Mouse (Mus musculus): ENCODE measurements at regions not wholly inside any gene's neighbourhood (a gene's known extent, or its start where the extent isn't known, plus 50 kb on each side); places are given as distances from the start of the nearest gene placed in this dataset.

DNA sequence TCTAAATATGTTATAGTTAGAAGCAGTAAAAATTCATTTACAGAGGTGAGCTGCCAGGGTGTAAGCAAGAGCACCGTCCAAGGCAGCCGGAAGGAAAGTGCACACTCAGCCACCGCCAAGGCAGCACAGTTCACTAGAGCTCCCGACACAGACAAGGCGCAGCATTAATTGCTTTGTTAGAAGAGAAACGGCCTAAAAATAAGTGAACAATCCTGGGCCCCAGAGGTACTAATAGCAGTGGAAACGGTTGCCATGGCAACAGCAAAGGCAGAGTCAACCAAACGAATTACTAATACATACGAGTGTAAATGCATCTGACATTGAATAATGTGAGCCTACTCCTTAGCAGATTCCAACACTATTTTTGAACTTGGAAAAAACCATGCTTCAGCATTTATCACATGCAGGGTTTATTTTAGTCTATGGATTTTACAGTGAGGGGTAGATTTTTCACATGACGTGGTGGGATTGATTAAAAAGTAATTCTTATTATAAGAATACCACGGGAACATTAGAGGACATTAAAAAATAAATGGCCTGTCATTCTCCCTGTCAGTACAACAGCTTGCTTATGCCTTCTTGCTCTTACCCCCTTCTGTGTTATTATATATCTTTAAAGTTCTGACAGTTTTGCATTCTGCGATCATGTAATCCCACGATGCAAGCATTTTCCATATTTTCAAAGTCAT is 62.5 kb downstream of the Cavin4 start:
- DNase-seq (ENCODE audit: low read depth, low spot score) = peak; percentile 78

DNA sequence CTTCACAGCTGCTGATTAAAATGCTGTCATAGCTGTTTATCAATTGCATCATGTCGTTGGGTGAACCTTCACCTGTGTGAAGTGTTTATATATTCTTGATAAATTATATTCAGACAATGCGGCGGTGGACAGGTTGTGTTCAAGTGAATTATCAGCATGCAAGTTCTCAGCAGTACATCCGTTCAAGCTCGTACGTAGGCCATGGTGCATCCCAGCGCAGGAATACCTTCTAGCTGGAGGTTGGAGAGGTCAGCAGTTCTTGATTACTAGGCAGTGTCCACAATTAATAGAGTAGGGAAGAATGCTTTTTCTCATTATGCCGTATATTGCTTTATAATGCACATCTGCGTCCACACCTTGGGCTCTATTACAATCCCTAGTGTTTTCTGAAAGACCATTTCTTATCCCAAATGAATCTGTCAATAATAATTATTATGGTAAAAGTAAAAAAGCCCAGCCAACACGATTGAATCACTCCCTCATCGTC is 63.1 kb downstream of the Cavin4 start:
- DNase-seq (ENCODE audit: low read depth, low spot score) = no peak

DNA sequence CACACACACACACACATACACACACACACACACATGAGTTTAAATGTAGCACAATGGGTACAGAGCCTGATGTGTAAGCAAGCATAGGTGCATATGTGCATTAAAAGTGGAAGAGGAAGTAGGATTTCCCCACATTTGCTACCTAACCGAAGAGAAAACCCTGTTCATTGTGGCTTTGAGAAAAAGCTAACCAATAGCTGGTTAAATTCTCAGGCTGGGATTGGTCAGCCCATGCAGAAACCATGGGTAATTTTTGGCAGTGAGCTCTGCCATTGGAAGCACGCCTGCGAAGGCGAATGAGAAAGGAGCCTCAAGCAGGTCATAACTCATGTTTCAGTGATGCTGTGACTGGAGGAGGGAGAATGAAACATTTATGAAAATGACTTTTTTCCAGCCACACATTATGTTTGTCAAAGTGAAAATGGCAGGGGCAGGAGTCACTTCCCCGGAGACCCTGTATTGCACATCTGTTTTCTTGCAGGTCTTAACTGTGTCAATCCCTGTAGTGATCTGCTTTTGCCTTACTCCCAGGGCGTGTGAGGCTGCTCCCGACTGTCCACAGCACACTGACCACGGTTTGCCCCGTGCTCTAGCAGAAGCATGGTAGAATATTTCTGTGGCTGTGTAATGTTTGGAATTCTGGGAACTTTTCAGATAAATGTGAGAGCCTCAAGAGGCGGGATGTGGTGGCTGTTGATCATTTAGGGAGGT is 71.7 kb downstream of the Cavin4 start:
- no peak for DNase-seq (ENCODE audit: low read depth, low spot score)

DNA sequence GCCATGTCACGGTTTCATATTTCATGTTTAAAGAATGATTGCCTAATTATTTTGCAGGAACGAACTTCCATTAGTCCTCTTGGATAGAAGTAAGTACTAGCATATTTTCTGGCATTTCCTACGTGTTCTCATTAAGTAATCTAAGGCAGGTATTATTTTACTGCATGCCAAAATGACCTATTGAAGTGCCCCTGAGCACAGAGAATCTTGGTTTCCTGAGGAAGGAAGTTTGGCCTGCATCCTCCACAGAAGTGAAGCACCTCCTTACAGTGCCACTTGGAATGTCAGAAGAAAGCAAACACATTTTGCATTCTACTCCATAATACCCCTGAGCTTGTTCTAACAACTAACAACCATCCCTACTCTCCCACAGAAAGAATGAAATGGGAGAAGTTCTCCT is 82.9 kb downstream of the Cavin4 start:
- no peak for DNase-seq (ENCODE audit: low read depth, low spot score)

DNA sequence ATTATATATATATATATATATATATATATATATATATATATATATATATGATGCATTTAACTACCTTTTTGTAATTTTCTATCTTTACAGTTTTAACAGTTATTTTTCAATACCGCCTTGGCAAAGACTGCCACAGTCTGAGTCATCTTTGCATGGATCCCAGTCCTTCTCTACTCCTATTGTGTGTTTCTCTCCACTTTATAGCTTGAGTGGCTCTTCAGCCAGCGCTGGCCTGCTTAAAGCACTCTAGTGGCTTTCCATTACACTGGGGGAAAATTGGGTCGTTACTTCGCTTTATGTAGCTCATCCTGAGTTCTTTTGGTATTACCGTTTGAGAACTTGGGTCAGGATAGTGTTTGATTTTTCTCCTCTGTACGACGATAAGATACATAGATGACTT is 86.3 kb downstream of the Cavin4 start:
- DNase-seq (ENCODE audit: low read depth, low spot score) = no peak

DNA sequence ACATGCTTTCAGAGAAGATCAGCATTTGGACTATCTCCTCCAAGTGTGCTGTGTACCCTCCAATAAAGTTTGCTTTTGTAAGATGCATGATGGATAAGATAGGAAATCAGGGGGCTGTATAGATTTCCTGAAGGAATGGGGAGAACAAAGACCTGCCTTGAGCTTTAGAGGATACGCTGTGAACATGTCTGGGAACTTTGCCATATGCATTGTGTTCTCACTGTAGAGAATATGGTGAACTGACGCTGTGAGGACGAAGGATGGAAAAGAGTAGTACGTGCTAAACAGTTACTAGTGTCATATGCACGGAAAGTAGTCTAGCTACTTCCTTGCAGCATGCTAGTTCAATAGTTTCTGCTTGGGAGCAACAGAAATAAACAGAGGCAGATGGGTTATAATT is 86.8 kb downstream of the Cavin4 start:
- no peak for DNase-seq (ENCODE audit: low read depth, low spot score)

DNA sequence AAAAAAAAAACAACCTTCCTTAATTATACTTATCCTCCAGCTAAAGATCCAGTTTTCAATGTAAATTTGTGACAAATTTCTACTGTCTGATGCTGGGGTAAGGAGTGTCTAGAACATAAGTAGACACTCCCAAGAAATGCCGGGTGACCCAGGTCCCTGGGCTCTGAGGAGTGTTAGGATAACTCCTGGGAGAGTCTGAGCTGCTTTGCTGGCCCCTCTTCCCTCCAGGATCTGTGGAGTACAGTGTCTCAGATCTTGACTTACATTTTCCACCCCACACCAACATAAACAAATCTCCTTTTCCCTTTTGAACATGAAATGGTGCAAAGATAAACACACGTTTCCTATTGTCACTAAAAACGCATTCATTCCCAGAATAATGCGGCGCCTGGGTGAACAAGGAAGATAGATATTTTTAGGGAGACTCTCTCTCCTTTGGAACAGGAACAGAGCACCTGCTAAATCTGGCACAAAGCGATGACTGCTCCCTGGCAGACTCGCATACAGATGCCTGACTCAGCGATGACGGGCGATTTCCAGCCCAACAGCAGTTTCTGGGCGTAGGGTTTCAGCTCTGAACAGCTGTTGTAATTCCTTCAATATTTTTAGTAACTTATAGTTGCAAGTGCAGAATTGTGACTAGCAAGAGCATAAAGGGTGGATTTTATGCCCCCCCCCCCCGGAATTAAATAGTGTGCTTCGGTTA is 91.3 kb downstream of the Cavin4 start:
- no peak for DNase-seq (ENCODE audit: low read depth, low spot score)

DNA sequence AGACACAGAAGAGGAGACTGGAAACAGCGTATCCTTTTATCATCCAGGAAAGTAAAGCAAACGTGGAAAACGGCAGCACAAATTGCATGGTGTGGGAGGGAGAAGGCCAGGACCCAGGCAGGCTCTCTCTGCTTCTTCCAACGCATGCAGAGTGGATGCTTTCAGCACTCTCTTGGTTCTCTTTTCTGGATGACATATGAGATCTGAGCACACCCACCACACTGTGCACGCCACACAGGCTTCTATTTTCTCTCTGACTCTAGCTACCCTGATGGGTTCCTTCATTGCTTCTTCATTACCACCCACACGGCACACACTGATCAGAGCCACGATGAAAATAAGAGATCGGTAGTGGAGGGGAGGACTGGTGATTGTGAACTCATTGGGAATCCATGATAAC is 97.3 kb downstream of the Cavin4 start:
- no peak for DNase-seq (ENCODE audit: low read depth, low spot score)

DNA sequence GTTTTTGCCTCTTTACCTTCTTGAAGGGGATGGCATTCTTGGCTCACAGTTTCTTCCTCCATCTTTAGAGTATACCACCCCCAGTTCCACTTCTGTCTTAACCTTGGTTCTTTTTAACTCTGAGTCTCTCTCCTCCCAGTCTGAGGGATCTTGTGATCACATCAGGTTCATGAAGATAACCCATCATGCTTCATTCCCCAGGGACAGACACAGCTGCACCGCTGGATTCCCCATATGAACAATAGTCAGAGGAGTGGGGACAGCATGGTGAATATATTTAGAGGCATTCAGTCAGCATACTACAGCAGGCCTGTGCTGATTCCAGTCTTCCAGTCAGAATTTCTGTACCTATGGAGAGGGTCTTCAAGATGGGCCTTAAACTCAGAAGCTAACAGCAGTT is 103.1 kb downstream of the Cavin4 start:
- no peak for DNase-seq (ENCODE audit: low read depth, low spot score)

DNA sequence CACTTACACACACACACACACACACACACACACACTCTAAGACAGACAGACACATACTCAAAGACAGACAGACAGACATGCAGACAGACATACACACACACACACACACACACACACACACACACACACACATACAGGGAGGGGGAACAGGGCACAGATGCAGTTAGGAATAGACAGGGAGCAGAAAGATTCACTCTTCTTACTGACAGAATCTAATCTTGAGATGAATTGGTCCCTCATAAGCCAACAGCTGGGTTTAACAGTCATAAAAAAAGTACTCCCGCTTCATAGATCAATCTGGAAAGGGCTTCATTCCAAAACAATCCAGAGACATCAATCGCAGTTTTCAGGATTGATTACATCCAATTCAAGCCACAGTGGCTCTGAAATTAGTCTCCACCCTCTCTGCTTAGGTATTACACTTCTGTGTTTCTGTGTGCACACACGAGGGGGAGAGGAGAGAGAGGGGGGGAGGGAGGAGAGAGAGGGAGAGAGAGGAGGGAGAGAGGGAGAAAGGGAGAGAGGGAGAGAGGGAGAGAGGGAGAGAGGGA is 107.2 kb downstream of the Cavin4 start:
- DNase-seq (ENCODE audit: low read depth, low spot score) = no peak

DNA sequence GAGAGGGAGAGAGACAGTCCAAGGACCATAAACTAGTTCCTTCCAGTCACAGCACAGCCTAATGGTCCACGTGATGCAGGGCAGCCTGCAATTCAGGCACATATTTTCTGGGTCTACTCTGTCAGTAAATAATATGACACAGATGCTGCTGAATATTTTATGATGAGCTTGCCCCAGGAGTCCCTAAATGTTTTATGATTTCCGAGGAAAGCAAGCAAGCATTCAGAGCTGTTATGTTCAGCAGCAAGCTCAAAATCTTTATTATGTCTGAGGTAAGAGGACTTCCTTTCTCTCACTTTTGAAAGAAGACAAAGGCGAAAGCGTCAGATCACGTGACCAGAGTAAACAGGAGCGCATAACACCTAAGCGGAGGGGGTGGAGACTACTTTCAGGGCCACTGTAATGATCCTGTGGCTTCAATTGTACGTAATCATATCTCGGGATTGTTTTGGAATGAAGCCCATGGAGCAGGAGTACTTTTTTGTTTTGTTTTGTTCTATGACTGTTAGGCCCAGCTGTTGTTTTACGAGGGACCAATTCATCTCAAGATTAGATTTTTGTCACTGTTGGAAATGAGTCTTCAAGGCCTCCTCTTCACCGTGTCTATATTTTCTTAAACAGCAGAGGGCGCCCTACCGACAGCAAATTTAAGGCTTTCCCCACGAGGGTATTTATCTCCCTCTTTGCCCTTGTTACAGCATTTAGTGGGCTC is 107.8 kb downstream of the Cavin4 start:
- DNase-seq (ENCODE audit: low read depth, low spot score) = no peak

DNA sequence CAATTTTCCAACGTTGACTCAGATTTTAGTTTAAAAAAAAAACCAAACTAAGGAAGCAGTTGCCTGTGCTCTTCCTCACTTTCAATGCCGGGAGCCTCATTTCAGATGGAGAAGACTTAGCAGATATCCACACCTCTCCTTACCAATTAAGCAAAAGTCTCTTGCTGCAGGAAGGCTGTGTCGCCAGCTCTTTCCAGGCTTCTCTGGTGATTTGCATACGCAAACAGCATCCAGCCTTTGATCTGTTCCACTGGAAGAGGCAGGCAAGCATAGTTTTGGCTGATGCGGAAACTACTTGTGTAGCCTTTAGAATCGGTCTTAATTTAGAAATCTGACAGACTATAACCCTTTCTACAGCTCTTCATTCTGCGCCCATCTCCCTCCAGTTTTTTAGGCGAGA is 108.5 kb downstream of the Cavin4 start:
- no peak for DNase-seq (ENCODE audit: low read depth, low spot score)

DNA sequence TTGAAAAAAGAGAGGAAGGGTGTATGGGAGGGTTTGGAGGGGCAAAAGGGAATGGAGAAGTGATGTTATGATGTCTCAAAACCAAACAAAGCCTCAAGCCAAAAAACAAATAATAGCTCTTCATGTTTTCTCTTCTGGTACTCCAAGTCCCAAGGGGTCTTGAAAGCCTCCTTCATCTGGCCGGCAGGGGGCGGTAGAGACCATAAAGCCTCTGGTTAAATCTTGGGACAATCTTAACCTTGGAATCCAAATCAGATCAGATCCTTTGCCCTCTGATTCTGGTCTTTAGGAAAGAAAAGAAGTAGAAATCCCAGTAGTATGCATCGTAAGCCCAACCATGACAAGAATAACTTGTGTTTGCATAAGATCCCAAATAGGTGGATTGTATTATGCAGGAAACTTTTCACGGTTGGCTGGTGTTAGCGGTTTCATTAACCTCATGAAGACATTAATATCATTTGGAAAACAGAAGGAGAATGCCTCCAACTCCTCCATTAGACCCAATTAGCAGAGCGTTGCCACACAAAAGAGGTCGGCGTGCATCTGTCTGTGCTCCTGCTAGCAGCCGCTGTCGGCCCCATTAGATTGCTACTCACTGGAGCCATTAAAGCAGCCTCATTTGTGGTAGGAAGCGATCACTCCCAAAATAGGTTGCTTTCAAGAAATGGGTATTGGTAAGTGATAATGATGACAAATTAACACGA is 116.0 kb downstream of the Cavin4 start:
- no peak for DNase-seq (ENCODE audit: low read depth, low spot score)

DNA sequence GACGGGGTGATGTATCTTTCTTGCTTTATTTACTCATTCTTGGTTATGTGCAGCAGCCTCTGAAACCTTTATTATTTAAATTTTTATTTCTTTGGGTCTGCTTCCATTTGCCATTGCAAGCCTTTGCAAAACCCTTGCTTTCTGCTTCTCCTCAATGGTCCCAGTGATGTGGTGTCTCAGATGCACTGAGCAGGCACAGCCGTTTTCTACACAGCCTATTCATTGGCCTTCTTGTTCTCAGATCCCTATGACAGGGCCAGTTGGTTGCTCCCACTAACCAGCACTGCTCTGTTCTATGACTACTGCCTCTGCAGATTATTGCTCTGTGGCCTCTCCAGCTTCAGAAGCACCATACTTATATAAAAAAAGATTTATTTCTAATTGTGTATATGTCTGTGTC is 116.6 kb downstream of the Cavin4 start:
- no peak for DNase-seq (ENCODE audit: low read depth, low spot score)

DNA sequence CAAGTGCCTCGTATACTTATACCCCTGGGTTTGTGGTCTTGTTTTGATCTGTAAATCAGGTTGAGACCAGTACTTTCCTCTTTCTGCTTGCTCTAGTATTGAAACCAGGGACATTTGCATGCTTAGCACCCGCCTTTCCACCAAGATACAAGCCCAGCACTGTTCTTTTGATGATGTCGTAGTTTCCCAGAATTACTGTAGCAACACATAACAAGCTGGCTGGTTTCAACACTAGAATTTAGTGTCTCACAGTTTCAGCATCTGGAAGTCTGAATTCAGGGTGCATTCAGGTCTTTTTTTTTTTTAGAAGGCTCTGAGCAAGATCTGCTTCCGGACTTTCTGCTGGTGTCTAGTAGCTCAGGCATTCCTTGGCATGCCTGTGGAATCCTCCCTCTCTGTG is 117.8 kb downstream of the Cavin4 start:
- no peak for DNase-seq (ENCODE audit: low read depth, low spot score)

DNA sequence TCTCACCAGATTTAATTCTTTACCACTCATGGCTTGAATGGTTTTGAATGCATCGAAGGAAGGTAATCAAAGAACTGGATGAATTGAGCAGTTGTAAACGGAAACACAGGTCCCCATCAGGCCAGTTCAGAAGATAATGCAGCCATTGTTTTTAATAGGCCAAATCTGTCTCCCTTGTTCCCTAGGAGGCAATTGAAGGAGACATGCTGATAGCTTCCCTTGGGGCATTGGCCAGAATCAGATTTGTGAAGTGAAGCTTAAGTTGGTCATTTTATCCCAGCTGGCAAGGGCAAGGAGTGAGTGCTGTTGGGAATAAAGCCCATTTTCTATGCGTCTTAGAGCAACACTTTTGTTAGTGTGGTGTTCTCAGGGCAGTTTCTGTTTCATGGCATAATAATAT is 119.4 kb downstream of the Cavin4 start:
- no peak for DNase-seq (ENCODE audit: low read depth, low spot score)

DNA sequence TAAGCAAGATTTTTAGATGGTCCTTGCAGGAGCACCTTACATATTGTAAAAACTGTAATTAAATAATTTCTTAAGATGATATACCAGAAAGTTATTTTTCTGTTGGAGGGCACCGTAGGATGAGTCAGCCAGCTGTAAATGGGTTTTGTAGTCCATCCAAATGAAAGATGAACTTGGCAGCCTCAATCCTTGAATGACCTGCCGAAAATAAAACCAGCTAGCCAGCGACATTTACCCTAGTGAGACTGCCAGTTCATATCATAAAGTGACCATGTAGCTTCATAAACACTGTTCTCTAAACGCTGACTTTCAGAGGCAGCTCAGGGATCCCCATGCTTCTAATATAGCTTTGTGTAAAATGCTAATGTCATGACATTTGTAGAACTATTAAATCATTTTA is 127.8 kb downstream of the Cavin4 start:
- no peak for DNase-seq (ENCODE audit: low read depth, low spot score)

DNA sequence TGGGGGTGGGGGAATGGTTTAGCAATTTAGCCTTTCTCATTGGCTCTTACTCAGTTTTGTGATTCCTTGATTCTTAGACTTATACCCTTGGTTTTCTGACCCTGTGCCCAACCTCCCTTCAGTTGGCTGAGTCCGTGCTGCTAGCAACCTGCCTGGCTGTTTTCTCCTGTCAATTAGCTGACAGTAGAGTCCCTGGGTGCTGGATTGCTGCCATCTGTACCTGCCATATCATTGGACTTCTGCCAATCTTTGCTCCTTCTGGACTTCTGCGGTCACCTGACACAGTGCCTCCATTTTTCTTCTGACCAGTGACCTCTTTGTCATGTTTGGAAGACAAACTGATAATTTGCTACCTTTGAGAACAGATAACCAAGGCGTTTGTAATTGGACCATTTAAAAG is 140.5 kb downstream of the Cavin4 start:
- no peak for DNase-seq (ENCODE audit: low read depth, low spot score)

DNA sequence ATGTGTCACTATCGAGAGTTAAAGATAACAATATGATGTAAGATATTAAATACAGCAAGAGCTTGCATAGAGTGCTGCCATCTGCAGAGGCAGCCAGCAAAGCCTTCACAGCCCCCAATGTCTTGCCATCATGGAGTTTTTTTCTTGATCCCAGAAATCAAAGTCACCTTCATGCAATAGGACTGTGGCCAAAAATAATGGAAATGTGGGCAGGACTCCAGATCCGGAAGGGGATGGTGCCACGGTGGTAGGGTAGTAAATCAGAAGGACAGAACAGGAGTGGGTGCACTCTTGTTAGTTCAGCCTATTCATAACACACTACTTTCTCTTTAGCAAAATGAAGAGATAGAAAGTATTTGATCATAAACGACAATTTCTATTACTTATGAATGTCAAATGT is 145.3 kb downstream of the Cavin4 start:
- DNase-seq (ENCODE audit: low read depth, low spot score) = no peak

DNA sequence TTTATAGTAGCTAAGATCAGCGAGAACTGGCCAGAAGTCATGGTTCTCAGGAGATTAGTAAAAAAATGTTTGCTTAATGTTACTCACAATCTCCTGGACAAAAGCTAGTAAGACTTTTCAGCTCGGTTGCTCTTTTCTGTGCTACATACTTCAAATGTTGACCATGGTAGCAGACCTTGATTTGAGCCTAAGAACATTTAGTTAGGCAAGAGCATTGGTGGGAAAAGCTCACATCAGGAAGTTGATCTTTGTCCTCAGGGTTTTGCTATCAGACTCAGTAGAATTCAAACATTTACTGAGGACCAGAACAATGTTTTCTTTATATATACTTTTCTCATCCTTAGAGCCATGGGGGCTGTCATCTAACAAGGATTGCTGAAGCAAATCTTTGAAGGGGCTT is 170.4 kb downstream of the Cavin4 start:
- no peak for DNase-seq (ENCODE audit: low read depth, low spot score)

DNA sequence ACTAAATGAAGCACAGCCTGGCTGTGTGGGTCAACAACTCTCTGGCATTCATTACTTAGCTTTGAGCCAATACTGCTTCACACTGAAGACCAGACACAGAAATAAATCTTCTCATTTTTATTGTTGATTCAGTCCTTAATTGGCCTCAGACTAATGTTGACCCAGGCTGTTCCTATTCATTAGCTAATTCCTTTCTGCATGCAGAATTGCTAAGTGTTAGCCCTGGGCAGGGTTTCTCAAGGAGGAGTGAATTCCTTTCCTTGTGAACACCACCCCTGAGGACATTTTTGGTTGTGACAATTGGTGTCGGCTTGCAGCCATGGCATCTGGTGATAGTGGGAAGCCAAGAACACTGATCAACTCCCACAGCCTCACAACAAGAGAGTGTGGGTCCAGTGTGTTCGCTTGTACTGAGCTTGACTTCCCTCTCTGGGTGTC is 179.5 kb downstream of the Cavin4 start:
- DNase-seq (ENCODE audit: low read depth, low spot score) = no peak

Data from brain, embryonic 18.5 days (tissue).